Mouse (Mus musculus): ENCODE measurements around the gene Osbp2. TPM values are rescaled to one million over a fixed set of nuclear protein-coding genes. Genes with fewer than 3 reads are reported as not detected.
"Not testable (repeated sequence)": the region's sequence is repeated elsewhere in the genome, so short reads cannot be mapped to it uniquely, and the experiment has no call there.

Osbp2 gene
- total RNA-seq (2015) (0.25 TPM in 1 of 2 replicates, not detected in the other), total RNA-seq (2017) (not detected in 2 replicates)

DNA sequence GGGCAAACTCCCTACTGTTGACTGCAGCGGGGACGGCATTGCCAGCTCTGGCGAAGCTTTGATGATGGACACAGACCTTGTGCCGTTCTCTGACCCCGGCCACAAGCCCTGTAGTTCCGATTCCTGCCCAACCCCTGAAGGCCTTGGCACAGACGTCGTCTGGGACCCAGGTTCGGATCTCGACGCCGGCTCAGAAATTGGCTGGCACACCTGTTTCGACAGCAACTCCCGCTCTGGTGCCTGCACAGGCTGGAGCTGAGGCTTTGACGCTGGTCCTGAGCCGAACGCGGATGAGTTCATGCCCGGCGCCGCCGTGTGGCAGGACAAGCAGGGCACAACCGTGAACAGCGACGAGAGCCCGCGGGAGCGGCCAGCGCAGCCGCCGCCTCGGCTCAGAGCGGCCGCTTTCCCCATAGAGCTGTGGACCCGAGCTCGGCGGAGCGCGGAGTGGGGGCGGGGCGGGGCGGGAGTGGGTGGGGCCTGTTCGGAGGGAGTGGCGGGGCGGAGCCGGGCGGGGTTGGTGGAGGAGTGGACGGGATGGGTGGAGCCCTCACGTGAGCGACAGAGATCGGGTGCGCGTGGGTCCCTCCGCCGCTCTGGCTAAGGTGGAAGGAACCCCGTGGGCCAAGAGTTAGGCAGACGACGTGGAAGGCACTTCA lies at the start of gene Osbp2:
Gene Osbp2, minus strand, starts transcription at position 450 of the 659 bp plus-strand sequence.
- ATAC-seq (ENCODE audit: poor library complexity, severe bottlenecking): peak; percentile 90

DNA sequence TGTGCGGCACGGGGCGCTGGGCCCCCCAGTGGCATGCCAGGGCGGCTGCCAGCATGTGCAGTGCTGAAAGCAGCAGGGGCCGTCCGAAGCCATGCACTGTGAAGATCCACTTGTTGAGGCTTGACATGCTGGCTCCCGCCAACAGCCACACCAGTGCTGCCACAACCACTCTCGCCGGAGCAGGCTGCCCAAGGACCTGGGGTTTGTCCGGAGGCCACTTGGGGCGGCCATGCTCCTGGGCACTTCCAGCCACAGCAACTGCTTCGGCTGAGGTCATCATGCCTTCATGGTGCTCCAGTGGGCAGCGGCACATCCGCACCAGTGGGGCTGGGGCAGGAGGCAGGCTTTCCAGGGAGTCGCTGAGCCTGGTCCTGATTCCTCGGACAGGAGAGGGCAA lies 49.2 kb upstream of the Osbp2 start:
- no peak for ATAC-seq (ENCODE audit: poor library complexity, severe bottlenecking)

DNA sequence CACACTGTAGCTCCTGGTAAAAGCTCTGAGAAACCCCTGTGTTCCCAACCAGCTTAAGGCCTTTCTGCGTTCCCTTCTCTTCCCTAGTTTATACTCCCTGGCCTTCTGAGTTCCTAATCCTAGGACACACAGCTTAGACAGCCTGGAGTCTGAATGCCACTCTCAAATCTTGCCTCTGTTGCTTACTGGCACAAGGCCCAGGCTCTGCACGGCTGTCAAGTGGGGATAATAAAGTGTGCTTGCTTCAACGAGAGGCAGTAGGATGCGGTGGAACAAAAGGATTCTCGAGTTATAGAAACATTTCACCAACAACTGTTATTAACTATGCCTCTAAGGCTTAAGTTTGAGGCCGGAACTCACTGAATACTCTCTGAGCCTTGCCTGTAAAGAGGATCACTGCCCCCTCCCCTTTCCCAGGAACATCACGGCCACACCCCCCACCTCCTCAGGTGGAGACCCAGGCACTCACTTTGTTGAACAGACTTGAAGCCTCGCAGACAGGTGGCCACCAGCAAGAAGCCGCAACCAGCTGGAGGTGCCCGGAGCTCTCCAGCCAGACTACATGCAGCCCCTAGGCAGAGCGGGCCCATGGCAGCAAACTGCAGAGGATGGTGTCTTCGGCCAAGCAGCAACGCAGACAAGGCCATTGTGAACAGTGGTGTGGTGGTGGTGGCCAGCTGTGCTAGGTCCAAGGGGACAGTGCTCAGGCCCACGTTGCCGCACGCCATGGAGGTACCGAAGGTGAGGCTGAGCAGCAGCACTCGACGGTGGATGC lies 48.6 kb upstream of the Osbp2 start:
- no peak for ATAC-seq (ENCODE audit: poor library complexity, severe bottlenecking)

DNA sequence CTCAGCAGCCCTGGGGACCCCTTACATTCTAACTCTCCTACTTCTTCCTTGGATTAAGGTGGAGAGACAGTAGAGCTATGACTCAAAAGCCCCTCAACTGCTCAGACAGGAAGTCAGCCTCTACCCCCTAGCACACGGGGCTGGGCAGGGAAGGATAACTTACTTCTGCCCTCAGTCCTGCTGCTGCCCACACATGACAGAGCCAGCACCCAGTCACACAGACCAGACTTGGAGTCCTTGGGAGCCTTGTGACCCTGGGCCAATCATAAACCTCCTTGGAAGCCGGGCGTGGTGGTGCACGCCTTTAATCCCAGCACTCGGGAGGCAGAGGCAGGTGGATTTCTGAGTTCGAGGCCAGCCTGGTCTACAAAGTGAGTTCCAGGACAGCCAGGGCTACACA lies 47.7 kb upstream of the Osbp2 start:
- ATAC-seq (ENCODE audit: poor library complexity, severe bottlenecking): not testable (repeated sequence)

GRCm38 (mm10) chr11:3910513-3911310 lies 47.0 kb upstream of the Osbp2 start:
- no peak for ATAC-seq (ENCODE audit: poor library complexity, severe bottlenecking)

GRCm38 (mm10) chr11:3909236-3909635 lies 45.5 kb upstream of the Osbp2 start:
- no peak for ATAC-seq (ENCODE audit: poor library complexity, severe bottlenecking)

GRCm38 (mm10) chr11:3905446-3905845 lies 41.7 kb upstream of the Osbp2 start:
- no peak for ATAC-seq (ENCODE audit: poor library complexity, severe bottlenecking)

DNA sequence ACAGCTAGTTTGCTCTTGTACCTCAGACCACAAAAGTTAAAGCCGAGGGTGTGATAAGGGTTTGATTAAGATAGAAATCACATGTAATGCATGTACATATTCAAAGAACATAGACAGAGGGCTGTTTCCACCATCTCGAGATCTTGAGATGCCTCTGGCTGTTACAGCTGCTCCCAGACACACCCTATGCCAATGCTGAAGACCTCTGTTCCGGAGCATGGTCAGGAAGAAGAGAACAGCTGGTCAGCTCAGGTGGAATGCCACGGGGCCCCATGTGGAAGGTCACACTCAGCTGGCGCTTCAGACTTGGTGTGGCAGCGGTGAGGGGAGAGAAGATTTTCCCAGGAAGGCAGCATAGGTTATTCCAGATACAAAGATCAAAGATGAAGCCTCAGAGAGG lies 41.0 kb upstream of the Osbp2 start:
- ATAC-seq (ENCODE audit: poor library complexity, severe bottlenecking): no peak

DNA sequence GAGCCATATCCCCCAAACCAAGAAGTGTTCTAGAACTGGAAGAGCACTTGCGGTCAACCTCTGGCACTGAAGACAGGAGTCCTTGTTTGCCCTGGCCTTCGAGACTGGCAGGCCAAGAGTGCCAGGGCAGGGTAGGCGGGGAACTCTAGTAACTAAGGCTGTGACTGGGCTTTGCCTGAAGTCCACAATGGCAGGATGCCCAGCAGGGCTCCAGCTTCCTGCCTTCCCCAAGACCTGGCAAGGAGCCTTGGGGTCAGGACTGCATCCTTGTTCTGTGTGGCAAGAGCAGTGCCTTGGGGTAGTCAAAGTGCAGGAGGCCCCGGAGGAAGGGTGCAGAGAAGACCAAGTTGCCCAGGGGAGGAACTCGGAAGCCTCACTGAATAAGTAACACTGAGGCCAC lies 39.3 kb upstream of the Osbp2 start:
- no peak for ATAC-seq (ENCODE audit: poor library complexity, severe bottlenecking)

GRCm38 (mm10) chr11:3902516-3902915 lies 38.8 kb upstream of the Osbp2 start:
- ATAC-seq (ENCODE audit: poor library complexity, severe bottlenecking): no peak

DNA sequence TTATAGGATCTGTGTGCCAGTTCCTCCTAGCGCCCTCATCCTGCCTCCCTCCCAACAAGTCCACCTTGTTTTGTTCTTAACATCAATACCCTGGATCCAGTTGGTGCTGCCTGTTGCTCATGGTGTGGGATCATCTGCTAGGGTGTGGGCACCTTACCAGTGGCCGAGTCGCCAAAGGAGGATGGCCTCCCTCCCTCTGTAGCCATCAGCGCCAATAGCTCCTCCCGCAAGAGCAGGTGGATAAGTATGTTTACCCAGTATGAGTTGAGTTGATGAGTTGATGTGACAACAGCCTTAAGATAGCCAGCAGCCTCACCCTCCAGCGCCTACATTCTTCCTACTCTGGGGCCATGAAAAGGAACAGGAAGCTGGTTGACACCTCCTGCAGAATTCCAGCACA lies 36.6 kb upstream of the Osbp2 start:
- no peak for ATAC-seq (ENCODE audit: poor library complexity, severe bottlenecking)

GRCm38 (mm10) chr11:3895933-3896332 lies 32.2 kb upstream of the Osbp2 start:
- ATAC-seq (ENCODE audit: poor library complexity, severe bottlenecking): no peak

DNA sequence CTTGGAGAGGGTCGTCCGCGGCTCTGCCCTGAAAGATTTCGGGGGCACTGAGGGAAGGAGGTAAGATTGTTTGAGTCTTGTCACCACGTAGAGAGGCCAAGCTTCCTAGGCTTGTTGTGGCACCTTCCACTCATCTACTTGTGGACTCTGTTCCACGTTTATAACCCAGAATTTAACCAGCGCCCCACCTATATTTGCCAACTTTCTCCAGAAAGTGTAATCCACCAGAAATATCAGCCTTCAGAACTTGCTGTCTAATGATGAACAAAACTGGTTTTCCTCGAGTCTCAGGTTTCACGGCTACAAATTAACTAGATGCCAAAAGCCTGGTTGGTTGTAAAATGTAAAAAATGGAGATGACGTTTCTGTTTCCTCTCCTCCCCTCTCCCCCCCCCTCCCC lies 31.8 kb upstream of the Osbp2 start:
- ATAC-seq (ENCODE audit: poor library complexity, severe bottlenecking): 0 out of 2 replicates have a peak, but pooled peaks have one; percentile 0

DNA sequence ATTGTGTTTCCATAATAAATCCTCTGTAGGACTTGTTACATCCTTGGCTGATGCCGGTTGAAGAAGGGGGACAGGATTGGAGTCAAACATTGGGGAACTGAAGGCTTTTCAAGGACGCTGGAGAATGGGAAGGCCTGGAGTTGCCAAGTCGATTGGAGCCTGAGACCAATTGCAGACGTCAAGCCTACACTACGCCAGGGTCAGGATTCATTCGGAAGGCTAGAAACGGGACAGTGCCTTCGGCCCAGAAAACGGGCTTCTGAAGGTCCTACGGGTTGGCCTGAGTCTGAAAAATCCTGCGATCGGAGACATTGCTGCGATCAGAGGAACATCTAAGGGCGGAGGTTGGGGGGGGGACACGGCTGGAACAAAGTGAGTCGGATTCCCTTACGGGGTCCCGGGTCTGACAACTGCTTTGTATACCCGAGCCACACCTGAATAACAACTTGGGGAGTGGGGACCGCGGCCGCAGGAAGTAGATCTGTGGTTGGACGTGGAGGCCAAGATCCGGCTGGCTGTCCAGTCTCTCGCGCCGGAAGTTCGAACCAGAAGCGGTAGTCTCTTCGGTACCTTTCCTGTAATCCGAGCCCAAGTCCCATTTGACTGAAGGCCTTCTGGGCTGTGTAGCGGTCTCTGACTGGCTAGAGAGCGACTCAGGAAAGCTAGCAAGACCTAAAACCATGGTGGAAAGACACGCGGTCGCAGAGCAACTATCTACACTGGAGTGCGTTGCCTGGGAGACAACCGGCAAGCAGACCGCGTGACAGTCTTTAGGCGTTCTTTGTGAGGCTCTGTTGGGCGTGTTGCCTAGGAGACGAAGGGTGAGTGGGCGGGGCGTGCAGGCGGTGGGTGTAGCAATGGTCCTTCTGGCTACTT lies 30.9 kb upstream of the Osbp2 start, which contains the start of the genes 4921536K21Rik and Dusp18:
Gene 4921536K21Rik, minus strand, starts transcription at position 693 of the 876 bp plus-strand sequence.
Gene Dusp18, plus strand, starts transcription at position 835 of the 876 bp plus-strand sequence.
- peak; percentile 97 for ATAC-seq (ENCODE audit: poor library complexity, severe bottlenecking)

- ATAC-seq (ENCODE audit: poor library complexity, severe bottlenecking): no peak
Observed at GRCm38 (mm10) chr11:3893970-3894369, 30.3 kb upstream of the Osbp2 start.

- no peak for ATAC-seq (ENCODE audit: poor library complexity, severe bottlenecking)
Observed at GRCm38 (mm10) chr11:3887331-3887730, 23.6 kb upstream of the Osbp2 start.

DNA sequence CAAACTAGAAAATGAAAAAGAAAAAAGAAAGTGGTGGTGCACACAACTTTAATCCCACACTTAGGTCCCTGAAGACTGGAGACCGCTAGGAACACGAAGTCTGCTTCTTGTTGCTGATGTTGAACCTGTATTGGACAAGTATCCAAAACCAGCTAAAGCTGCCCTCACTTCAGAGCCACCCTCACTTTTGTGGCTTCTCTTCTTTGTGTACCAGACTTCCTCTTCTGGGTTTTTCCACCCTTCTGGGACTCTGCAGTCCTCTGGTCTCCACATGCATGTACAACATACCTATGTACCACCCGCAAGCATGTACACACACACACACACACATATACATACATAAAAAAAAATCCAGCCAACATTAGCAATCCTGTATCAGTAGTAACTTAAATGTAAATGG lies 20.0 kb upstream of the Osbp2 start:
- no peak for ATAC-seq (ENCODE audit: poor library complexity, severe bottlenecking)

DNA sequence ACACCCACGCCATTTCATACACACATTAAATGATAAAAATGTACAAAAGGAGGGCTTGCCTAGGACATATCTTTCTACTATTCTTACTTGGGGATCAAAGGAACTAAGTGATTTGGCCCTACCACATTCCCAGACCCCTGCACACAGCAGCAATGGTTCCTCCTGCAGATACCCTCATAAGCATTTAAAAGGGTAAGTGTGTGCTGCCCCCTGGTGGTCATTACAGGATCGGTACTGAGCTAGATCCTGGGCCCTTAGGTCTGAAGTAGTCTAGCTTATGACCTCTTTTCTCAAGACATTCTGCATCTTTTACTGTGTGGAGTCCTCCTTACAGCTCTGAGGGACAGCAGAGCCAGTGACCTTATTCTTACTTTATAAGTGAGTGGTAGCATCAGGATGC lies 16.1 kb upstream of the Osbp2 start:
- peak; percentile 86 for ATAC-seq (ENCODE audit: poor library complexity, severe bottlenecking)

DNA sequence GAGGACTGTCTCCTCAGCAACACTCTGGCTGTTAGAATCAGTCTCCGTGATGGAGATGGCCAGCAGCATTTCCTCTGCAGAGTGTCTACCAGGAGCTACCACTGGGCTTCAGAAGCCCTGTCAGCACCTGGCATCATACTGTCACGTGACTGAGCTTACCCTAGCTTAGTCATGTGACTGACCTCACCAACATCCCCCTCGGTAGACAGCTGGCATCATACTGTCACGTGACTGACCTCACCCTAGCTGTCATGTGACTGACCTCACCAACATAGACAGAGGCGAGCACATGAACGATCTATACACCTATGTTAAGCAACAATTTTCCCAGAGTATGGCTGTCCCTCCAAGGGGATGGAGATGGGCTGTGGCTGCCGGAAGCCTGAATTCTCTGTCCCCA lies 15.0 kb upstream of the Osbp2 start:
- no peak for ATAC-seq (ENCODE audit: poor library complexity, severe bottlenecking)

GRCm38 (mm10) chr11:3876419-3876818 lies 12.7 kb upstream of the Osbp2 start:
- ATAC-seq (ENCODE audit: poor library complexity, severe bottlenecking): no peak

Data from megakaryocyte, adult 5-6 weeks (primary cell).